Mouse (Mus musculus) NIH3T3 (cell line): ENCODE data around the gene Trpv1.

Experiments
- DNase-seq: peaks from one replicate; pipeline ENCODE4 v3.0.0-alpha.2; 2012; ENCODE audit warnings: low read depth

Trpv1 gene

DNA sequence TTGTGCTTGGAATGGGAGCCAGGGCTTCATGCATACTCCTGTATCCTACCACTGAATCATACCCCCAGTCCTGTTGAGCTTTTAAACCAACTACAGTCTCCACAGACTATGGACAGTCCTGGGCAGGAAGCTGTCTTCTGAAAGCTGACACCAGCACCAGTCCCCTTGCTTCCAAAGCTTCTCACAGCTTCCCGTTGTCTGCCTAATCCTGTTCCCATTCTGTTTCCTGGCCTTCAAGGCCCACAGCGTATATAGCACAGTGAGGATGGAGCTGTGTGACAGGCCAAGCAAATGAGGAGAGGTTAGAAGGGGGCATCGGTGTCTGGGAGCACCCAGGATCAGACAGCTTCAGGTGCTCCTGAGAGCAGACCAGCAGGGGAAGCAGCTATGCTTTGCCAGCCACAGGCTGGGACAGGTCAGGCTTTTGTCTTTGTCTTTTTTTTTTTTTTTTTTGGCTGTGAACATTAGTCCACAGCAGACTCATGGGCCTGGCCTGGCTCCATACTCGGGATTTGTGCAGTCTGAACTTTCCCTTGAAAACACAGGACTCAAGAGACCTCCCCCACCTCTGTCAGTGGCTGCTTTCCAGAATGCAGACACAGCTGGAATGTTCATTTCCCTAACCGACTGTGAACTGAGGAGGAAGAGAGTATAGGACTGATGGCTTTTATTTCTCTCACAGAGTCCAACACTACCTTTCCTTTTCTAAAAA, 2.1 kb downstream of the Trpv1 start:
- peak; percentile 80 for DNase-seq

DNA sequence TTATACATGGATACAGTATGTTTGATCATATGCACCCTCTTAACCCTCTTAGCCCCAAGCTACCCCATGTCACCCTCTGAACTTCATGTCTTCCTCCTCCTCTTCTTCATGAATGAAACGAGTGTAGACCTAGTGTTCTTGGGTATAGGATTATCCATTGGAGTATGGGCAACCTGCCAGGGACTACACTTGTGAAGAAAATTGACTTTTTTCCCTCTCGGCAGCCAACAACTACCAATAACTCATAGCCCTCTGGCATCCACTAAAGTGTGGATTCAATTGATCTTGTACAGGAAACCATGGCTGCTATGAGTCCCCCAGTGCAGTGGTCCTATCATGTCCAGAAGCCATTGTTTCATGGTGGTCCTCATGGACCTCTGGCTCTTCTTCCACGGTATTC, 2.6 kb downstream of the Trpv1 start:
- DNase-seq, result peak; percentile 44

GRCm38 (mm10) chr11:73242199-73242598, 8.1 kb downstream of the Trpv1 start:
- DNase-seq, result no peak

- DNase-seq, result no peak
Measured at GRCm38 (mm10) chr11:73242777-73243176, 8.7 kb downstream of the Trpv1 start.

GRCm38 (mm10) chr11:73257362-73257945, 23.4 kb downstream of the Trpv1 start:
- no peak for DNase-seq

DNA sequence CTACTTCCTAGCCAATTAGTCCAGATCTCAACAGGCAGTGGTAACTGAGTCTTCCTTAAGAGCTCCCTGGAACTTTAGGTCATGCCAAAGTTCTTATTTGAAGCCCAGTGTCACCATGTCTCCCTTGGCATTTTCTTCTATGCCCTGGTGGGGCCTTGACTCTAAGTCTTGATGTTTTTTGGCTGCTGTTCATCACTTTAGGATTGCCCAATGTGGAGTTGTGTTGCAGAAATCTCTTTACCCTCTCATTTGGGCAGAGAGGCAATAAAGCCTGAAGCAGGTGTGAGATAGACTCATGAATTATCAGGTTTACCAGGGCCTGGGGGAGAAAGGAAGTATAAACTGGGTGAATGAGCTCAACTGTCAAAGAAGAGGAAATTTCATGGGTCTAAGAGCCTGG, 24.6 kb downstream of the Trpv1 start:
- no peak for DNase-seq

GRCm38 (mm10) chr11:73260457-73260856, 26.4 kb downstream of the Trpv1 start:
- no peak for DNase-seq

DNA sequence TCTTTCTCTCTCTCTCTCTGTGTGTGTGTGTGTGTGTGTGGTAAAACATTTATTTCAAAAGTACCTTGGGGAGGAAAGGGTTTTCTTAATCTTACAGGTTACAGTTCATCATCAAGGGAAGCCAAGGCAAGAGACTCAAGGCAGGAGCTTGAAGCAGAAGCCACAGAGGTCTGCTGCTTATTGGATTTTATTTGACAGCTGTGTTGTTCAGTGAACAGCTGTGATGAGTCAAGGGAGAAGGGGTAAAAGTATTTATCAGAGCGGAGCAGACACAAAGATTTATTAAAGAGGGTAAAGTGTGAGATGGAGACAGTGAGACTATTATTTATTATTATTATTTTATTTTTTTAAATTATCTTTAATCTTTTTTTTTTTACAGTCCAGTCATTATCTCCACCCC, 27.3 kb downstream of the Trpv1 start:
- no peak for DNase-seq

DNA sequence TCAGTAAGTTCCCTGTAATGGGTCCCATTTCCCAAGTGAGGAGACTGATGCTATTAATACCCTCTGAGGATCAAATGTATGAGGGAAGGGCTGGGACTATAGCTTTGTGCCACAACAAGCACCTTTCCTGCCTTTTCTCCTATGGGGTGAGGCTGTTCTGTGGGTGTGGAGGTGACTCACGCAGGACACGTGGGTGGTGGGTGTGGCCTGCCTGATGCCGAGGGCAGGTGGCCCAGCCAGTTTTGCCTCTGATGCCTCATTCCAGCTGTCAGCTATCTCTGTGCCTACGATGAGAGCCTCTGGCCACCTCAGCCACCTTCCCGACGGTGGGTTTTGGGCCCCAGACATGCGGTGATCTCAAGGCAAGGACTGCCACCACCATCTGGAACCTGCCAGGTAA, 33.2 kb downstream of the Trpv1 start, which contains the start of gene Trpv3:
Gene Trpv3, plus strand, starts transcription at position 122 of the 400 bp plus-strand sequence.
- DNase-seq, result no peak

DNA sequence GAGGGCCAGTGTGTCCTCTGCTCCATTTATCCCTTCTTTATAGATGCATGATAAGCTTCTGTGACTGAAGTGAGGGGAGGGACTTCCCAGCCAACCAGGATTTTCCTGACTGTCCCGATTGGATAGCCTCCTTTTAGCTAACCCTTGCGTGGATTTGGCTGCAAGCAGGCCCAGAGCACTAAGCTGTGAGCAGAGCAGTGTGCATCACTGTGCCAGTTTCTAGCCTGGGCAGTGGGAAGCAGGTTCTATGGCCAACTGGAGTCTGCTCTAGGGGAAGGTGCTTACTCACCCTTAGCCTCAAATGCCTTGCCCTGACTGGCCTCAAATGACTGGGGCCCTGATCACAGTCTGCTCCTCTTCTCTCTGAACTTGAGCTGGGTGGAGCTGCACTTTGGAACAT, 40.7 kb downstream of the Trpv1 start:
- no peak for DNase-seq

GRCm38 (mm10) chr11:73280710-73281109, 46.6 kb downstream of the Trpv1 start:
- no peak for DNase-seq

DNA sequence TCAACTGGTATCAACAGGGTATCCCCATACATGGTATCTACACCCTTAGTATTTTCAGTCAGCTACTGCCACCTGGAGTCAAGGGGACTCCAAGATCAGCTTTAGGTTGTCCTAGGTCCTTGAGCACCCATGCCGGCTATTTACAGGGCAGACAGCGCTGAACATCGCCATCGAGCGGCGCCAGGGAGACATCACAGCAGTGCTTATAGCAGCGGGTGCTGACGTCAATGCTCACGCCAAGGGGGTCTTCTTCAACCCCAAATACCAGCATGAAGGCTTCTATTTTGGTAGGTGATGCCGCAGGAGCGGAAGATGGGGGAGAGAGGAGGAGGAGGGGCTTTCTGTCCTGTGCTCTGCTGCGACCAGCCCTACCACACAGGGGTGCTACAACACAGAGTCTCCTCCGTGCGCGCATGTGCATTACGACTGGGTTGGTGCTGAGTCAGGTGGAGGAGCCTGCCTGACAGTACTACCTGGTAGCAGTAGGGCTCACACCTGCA, 47.5 kb downstream of the Trpv1 start:
- DNase-seq, result peak; percentile 77

GRCm38 (mm10) chr11:73283369-73283768, 49.3 kb downstream of the Trpv1 start:
- no peak for DNase-seq

GRCm38 (mm10) chr11:73283926-73284325, 49.8 kb downstream of the Trpv1 start:
- DNase-seq, result peak; percentile 54

DNA sequence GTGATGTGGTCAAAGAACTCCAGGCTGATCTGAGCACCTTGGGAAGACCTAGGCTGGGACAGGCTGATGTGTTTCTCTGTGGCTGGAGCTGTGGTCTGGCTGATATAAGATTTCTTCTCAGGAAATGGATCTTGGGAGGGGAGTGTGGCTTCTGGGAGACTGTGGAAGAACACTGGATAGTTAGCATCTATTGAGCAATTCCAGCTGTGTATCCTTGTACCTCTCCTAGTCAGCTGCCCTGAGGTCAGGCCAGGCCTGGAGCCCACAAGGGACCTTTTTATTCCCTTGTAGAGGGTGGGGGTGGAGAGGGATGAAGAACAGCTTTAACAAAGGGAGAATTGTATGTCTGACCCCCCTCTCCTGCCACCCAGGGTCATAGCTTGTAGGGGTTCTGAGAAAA, 50.3 kb downstream of the Trpv1 start:
- peak; percentile 56 for DNase-seq

DNA sequence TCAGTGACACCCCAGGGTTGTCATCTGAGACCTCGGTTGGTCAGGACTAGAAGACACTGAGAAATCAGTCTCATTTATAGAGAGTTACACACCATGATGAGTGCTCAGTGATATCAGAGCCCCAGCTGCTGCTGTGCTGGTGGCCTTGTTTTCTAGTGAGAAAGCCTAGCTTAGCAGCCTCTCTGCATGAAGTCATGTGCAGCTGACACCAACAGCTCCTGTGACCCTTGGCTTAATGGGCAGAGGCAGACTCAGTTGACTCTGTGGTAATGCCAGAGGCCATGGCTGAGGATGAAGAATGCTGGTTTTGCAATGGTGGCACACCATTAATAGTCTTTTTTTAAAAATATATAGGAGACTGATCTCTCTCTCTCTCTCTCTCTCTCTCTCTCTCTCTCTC, 55.5 kb downstream of the Trpv1 start:
- DNase-seq, result no peak

- no peak for DNase-seq
Measured at GRCm38 (mm10) chr11:73303123-73303522, 69.0 kb downstream of the Trpv1 start.
